Mouse (Mus musculus) heart, postnatal 0 days (tissue): ENCODE data around the gene Fxyd3. TPM values are rescaled to one million over a fixed set of nuclear protein-coding genes. Genes with fewer than 3 reads are reported as not detected.

Source experiments
- ATAC-seq: fragments of 200-750 bp; cut with Nextera tagmentation; 2 replicates; pipeline ENCODE4 v1.8.0; 2017; ENCODE audit warnings: low read depth, moderate number of reproducible peaks, moderate library complexity; ENCODE audit not compliant: insufficient read depth
- DNase-seq: peaks from one replicate; pipeline ENCODE4 v3.0.0-alpha.2; 2016; ENCODE audit warnings: low spot score
- H3K27ac ChIP-seq: fragments of 300-500 bp; sonication (generic); 2 replicates; pipeline ENCODE4 v1.5.1; 2014; ENCODE audit warnings: low read depth, mild to moderate bottlenecking
- H3K27me3 ChIP-seq: fragments of 300-500 bp; sonication (generic); 2 replicates; pipeline ENCODE4 v1.6.1; 2014; ENCODE audit warnings: low read length, mixed read lengths; ENCODE audit not compliant: control insufficient read depth, insufficient read depth
- H3K36me3 ChIP-seq: fragments of 300-500 bp; sonication (generic); replicated peaks from 2 replicates; pipeline ENCODE4 v1.6.1; 2014; ENCODE audit warnings: low read length, mixed read lengths; ENCODE audit not compliant: control insufficient read depth, insufficient read depth
- H3K4me1 ChIP-seq: fragments of 300-500 bp; sonication (generic); 2 replicates; pipeline ENCODE4 v1.6.1; 2014; ENCODE audit warnings: antibody characterized with exemption; ENCODE audit not compliant: control insufficient read depth, insufficient read depth
- H3K4me2 ChIP-seq: fragments of 300-500 bp; sonication (generic); 2 replicates; pipeline ENCODE4 v1.6.1; 2014; ENCODE audit warnings: low read depth, mild to moderate bottlenecking, low read length, moderate library complexity
- H3K4me3 ChIP-seq: fragments of 300-500 bp; sonication (generic); 2 replicates; pipeline ENCODE4 v1.5.1; 2014; ENCODE audit warnings: low read depth, low read length
- H3K9ac ChIP-seq: fragments of 300-500 bp; sonication (generic); replicated peaks from 2 replicates; pipeline ENCODE4 v1.6.1; 2014; ENCODE audit warnings: low read depth, low read length, mixed read lengths
- H3K9me3 ChIP-seq: fragments of 300-500 bp; sonication (generic); replicated peaks from 2 replicates; pipeline ENCODE4 v1.6.1; 2016; ENCODE audit warnings: low read length; ENCODE audit not compliant: control insufficient read depth
- CTCF ChIP-seq: IDR thresholded peaks from 2 replicates; pipeline ENCODE4 v1.5.1; 2016; ENCODE audit warnings: antibody characterized with exemption, control low read depth, low read depth
- EP300 ChIP-seq: IDR thresholded peaks from 2 replicates; pipeline ENCODE4 v1.6.1; 2016; ENCODE audit warnings: antibody characterized with exemption, low read depth
- WGBS: fragments of 180-500 bp; shearing (Covaris S2); extraction: QIAGEN DNeasy Blood & Tissue Kit; methylation state at CpG from one replicate; pipeline ENCODE4 v1.1.7; 2014; 5-methylcytosine and 5-hydroxymethylcytosine counted together
- polyA plus RNA-seq: library from polyadenylated mRNA; unstranded; fragments of >200 nt; fragmentation: Nextera tagmentation; extraction: Ambion mirVana; gene quantifications from 2 replicates; pipeline ENCODE4 v1.2.1, GENCODE M21; 2015
- total RNA-seq: library from RNA; depleted of rRNA; stranded (reverse); fragments of >200 nt; gene quantifications from 2 replicates; pipeline ENCODE4 v1.2.3, GENCODE M21; 2014; ENCODE audit warnings: low replicate concordance

Fxyd3 gene
- total and polyA plus RNA-seq, 2 experiments from 2014 or later: 0.66 to 0.92 TPM

DNA sequence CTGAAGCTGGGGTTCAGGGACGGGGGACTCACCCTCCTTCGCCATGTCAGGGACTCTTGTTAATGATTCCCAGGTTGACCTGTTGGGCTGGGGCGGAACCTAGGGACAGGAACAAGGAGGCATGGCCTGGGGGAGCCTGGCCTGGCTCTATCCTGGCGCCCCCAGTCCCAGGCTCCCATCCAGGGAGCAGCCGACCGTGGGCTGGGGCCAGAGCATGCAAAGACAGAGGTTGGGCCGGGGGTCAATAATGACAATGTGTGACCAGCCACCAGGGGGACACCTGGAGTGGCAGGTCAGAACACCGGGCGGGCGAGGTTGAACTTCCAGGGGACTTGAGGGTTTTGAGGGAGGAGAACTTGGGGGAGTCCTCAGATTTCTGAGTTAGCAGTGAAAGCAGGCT is 38.1 kb upstream of the Fxyd3 start:
- Histone ChIP-seq H3K4me3 (no peak overlapping the region), H3K27me3 (no peaks in the 10 kb centered on the region), H3K27ac (no peak overlapping the region; the same call in 1 of the 2 replicates), H3K36me3 (no peaks in the 10 kb centered on the region), H3K9ac (no peak overlapping the region), H3K4me2 (no peak overlapping the region), H3K4me1 (peaks cover 11% of the 10 kb centered on the region), H3K9me3 (no peaks in the 10 kb centered on the region)
- TF ChIP-seq EP300: no peak
- no peak for TF ChIP-seq CTCF
- DNase-seq: no peak
- 76% methylated on average over 10 of the region's 10 CpGs for WGBS
- no peak for ATAC-seq

DNA sequence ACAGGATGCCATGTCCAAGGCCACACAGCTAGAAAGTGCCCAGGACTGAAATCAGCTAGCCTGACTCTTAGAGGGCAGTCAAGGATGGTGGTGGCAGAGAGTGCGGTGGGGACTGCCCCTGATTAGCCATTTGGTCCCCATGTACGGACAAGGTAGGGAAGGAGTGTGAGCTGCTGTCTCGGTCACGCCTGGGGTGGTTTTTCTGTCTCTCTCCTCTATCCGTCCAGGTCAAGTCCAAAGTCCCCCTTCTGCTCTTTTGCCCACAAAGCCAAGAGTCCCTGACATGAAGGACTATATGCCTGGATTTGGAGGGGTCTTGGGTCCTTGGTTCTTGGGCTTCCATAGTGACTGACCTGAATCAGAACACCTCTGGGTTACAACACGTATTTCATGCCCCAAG is 37.3 kb upstream of the Fxyd3 start:
- peaks cover 15% of the 10 kb centered on the region for H3K4me1 ChIP-seq
- WGBS: 90% methylated on average over 6 of the region's 6 CpGs
- TF ChIP-seq EP300 (no peak), CTCF (no peak)
- no peak overlapping the region for H3K4me2 ChIP-seq
- DNase-seq (no peak), ATAC-seq (no peak)
- H3K9ac ChIP-seq: no peak overlapping the region
- H3K9me3 ChIP-seq: no peaks in the 10 kb centered on the region
- no peak overlapping the region for H3K4me3 ChIP-seq
- H3K27me3 ChIP-seq: no peaks in the 10 kb centered on the region
- H3K27ac ChIP-seq: no peak overlapping the region
- no peaks in the 10 kb centered on the region for H3K36me3 ChIP-seq

DNA sequence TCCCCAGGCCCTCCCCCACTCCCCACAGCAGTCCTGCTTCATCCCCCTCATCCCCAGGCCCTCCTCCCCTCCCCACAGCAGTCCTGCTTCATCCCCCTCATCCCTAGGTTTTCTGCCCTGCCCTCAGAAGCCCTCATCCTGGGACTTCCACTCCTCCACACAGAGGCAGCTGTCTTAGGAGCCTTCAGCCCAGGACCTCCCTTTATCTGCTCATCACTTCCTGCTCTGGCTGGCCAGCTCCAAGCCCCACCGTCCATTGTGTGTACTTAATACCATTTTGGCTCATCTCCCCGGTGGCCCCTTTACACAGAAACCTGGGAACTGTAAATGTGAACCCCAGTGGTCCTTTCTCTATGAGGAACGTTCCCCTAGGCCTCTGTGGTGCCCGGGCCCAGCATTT is 35.5 kb upstream of the Fxyd3 start:
- H3K27ac ChIP-seq: no peak overlapping the region
- no peaks in the 10 kb centered on the region for H3K9me3 ChIP-seq
- no peaks in the 10 kb centered on the region for H3K27me3 ChIP-seq
- TF ChIP-seq EP300 (no peak), CTCF (no peak)
- no peaks in the 10 kb centered on the region for H3K36me3 ChIP-seq
- H3K4me1 ChIP-seq: peaks cover 15% of the 10 kb centered on the region
- no peak overlapping the region for H3K9ac ChIP-seq
- WGBS: 43% methylated on average over 4 of the region's 4 CpGs
- no peak for DNase-seq
- H3K4me3 ChIP-seq: no peak overlapping the region
- ATAC-seq: no peak
- H3K4me2 ChIP-seq: no peak overlapping the region

DNA sequence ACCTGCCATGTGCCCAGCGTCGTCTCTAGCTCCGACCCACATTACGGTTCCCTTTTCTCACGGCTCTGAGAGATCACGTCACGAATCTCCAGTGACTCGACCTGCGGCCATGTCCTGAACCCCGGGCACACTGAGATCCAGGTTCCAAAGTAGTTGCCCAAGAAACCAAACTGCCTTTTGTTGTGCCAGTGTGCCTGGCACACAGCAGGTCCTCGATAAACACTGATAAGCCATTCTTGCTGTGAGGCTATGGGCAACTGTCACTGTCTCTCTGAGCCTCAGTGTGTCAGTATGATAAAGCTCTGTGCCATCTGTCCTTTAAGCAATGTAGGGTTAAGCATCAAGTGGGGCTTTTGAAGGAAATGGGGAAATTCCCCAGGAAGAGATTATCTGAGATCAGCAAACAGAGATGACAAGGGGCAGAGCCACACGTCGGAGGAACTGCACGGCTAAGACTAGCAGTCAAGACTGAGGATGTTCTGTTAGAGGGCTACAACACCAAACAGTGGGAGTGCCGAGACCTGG is 34.4 kb upstream of the Fxyd3 start:
- 75% methylated on average over 15 of the region's 15 CpGs for WGBS

GRCm38 (mm10) chr7:31109796-31110195 is 33.3 kb upstream of the Fxyd3 start:
- TF ChIP-seq CTCF: no peak
- no peak for TF ChIP-seq EP300
- 75% methylated on average over 5 of the region's 5 CpGs for WGBS

More for the DNA sequence above, 34.4 kb upstream of the Fxyd3 start:
- H3K4me2 ChIP-seq: no peak overlapping the region
- H3K4me3 ChIP-seq: no peak overlapping the region
- H3K27me3 ChIP-seq: no peaks in the 10 kb centered on the region
- DNase-seq (no peak), ATAC-seq (no peak)
- no peaks in the 10 kb centered on the region for H3K36me3 ChIP-seq
- no peaks in the 10 kb centered on the region for H3K9me3 ChIP-seq
- H3K9ac ChIP-seq: no peak overlapping the region
- TF ChIP-seq EP300 (no peak), CTCF (no peak)
- peak overlapping the region; percentile 6; the same call in 1 of the 2 replicates for H3K27ac ChIP-seq
- H3K4me1 ChIP-seq: peaks cover 14% of the 10 kb centered on the region

DNA sequence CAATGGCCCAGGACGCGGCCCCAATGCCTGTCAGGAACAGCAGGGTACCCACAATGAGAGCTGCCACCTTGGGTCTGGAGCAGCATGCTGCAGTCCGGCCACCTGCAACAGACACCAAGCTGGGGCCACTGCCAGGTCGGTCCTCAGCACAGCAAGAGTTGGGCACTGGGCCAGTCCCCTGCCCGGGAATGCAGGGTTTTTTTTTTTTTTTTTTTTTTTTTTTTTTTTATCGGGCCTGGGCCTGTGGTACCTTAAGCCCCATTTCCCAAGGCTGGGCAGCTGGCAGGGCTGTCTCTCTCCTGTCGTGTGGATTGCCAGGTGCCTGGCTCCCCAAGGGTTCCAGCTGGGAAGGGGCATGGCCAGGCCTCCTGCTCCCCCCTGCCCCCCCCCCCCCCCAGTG is 32.6 kb upstream of the Fxyd3 start:
- Histone ChIP-seq H3K4me3 (no peak overlapping the region), H3K9ac (no peak overlapping the region), H3K4me1 (peaks cover 4% of the 10 kb centered on the region; the same call in 1 of the 2 replicates), H3K4me2 (no peak overlapping the region), H3K27ac (no peak overlapping the region), H3K27me3 (no peaks in the 10 kb centered on the region), H3K36me3 (no peaks in the 10 kb centered on the region), H3K9me3 (no peaks in the 10 kb centered on the region)
- TF ChIP-seq EP300: no peak
- TF ChIP-seq CTCF: no peak
- DNase-seq (peak; percentile 55), ATAC-seq (peak; percentile 68)
- 28% methylated on average over 5 of the region's 7 CpGs for WGBS

More at GRCm38 (mm10) chr7:31109796-31110195, 33.3 kb upstream of the Fxyd3 start:
- peaks cover 4% of the 10 kb centered on the region; the same call in 1 of the 2 replicates for H3K4me1 ChIP-seq
- DNase-seq (no peak), ATAC-seq (no peak)
- H3K36me3 ChIP-seq: no peaks in the 10 kb centered on the region
- H3K9me3 ChIP-seq: no peaks in the 10 kb centered on the region
- H3K4me3 ChIP-seq: no peak overlapping the region
- no peak overlapping the region for H3K27ac ChIP-seq
- H3K27me3 ChIP-seq: no peaks in the 10 kb centered on the region
- H3K9ac ChIP-seq: no peak overlapping the region
- no peak overlapping the region for H3K4me2 ChIP-seq
